Mouse (Mus musculus): ENCODE data around the gene Mettl7a2.

Mettl7a2 gene

DNA sequence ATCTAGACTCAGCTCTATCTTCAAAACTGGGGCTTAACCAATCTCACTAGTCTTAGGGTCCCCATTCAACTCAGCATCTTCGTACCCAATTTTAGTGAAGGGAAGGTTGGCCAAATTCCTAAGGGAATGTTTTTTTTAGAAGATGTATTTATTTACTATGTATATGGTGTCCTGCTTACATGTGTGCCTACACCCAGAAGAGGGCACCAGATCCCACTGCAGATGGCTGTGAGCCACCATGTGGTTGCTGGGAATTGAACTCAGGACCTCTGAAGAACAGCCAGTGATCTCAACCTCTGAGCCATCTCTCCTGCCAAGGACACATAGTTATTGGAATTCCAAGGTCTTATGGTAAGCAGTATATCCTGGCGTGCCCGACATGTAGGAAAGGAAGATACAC is 42.6 kb downstream of the Mettl7a2 start:
- DNase-seq (ENCODE audit: low spot score), result no peak

DNA sequence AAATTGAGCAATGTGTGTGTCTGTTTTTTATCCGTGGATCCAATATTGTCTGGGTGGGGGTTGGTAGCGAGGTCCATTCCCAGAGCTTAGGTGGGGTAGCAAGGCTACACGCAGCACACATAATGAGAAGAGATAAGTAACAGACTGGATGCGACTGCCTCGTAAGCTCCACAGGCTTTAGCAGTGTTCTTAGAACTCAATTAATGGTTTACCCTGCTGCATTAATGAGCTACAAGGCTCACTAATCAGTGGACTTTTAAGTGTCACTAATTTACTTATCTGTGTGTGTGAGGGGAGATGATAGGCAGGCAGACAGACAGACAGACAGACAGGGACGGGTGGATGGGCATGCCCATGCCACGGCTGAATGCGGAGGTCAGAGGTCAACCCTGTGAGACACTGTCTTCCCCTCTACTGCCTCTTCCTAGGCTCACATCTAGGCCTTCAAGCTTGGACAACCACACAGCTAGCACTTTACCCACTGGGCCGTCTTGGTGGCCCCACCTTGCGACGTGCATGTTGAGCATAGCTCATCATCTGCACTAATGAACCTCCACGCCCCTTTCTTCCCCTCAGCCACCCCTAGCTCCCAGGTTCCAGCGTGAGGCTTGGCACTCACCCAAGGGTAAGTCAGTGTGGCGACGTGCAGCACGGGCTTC is 47.7 kb downstream of the Mettl7a2 start:
- no peak for DNase-seq (ENCODE audit: low spot score)

- no peak for DNase-seq (ENCODE audit: low spot score)
Measured at GRCm38 (mm10) chr15:100401811-100402210, 48.8 kb downstream of the Mettl7a2 start.

DNA sequence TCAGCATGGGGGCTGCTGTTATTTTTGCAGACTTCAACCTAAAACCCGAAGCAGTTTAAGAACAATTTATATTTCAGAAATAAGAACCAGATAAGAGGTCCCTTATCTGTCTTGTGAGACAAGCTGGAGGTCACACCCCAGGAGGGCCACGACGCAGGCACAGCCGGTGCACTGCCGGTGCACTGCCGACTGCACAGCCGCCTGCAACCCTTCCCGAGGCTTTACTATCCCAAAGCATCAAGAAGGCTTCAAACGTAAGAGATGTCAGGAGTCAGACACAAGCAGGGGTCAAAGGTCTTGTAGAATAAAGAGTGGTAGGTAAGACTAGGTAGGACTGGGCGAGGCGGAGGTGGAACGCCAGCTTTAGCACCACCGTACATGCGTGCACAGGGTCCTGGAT is 49.3 kb downstream of the Mettl7a2 start:
- no peak for DNase-seq (ENCODE audit: low spot score)

DNA sequence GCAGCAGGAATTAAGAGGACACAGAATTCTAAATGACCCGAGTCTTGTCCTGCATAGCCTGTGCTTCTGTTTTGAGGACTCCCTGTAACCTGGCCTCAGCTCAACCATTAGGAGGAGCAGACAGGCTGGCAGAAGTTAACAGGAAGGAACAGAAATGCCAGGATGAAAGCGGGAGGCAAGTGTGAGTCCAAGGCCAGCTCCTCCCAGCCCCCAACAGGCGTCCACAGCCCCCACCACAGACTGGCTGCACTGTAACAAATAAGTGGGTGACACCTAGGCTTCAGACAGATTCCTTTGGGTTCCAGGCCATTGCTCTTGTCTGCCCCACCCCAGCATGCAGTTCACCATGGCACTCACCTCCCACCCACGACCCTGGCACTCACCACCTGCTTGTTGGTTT is 49.8 kb downstream of the Mettl7a2 start:
- no peak for DNase-seq (ENCODE audit: low spot score)

- no peak for DNase-seq (ENCODE audit: low spot score)
Measured at GRCm38 (mm10) chr15:100403318-100404000, 50.5 kb downstream of the Mettl7a2 start.

DNA sequence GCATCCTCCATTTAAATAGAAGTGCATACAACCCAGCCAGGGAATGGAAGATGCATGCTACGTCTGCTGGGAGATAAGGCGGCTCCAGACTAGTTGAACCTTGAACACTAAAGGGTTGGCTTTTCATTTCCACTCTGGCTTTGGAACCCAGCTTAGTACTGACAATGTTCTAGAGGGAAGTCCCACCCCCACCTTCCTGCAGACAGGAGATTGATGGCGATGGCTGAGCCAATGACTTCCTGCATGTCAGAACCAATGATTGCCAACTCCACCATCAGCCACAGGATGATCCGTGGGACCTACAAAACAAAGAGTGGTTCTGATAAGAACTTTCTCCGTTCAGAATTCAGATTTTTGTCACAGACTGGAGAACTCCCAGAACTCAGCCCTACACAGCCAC is 53.1 kb downstream of the Mettl7a2 start:
- DNase-seq (ENCODE audit: low spot score), result no peak

DNA sequence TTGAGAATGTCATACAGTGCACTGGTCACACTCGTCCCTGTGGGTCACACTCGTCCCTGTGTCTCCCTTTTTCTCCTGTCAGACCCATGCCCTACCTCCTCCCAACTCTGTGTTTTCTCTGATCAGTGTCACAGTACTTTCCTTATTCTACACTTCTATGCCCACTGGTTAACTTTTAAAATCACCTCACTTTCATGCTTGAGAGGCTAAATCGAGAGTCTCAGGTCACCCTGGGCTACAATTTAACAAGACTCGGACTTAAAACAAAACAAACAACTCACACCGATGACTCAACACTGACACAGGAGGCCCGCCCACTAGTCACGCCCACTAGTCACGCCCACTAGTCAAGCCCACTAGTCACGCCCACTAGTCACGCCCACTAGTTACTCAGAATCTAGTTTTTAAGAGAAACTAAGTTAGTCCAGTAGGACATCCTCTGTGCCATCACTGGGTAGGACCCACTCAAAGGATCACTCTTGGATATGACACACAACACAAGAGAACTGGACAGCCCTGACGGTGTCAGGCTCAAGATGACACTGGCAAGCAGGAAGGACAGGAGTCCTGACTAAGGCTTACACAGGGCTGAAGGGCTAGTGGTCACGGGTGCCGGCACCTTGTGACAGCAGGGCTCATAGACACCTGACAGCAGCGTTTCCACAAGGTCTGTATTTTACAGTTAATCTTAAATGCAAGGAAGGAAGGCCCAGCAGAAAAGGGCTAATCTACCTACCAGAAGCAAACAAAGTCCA is 58.1 kb downstream of the Mettl7a2 start:
- DNase-seq (ENCODE audit: low spot score), result peak; percentile 49

All from urinary bladder, postnatal 25 days (tissue).